Mouse (Mus musculus): Measurements from ENCODE around the gene Map3k7cl. TPM values are rescaled to one million over a fixed set of nuclear protein-coding genes. Genes with fewer than 3 reads are reported as not detected.

Gene Map3k7cl
- polyA plus RNA-seq, 1 experiment from 2014 or later: 0.10 TPM

- ATAC-seq (replicated peaks): no peak
- no peaks in the 10 kb centered on the region for H3K9me3 ChIP-seq
- 82% methylated on average over 17 of the region's 17 CpGs for WGBS
- H3K4me3 ChIP-seq: no peak overlapping the region
- no peak overlapping the region for H3K9ac ChIP-seq
- H3K4me2 ChIP-seq: no peak overlapping the region
- 0 out of 2 replicates have a peak, but pooled peaks cover under 1% of the 10 kb centered on the region for H3K4me1 ChIP-seq
- H3K27ac ChIP-seq: no peak overlapping the region
- H3K27me3 ChIP-seq (replicated peaks): no peaks in the 10 kb centered on the region
- no peaks in the 10 kb centered on the region for H3K36me3 ChIP-seq (replicated peaks)
Observed at GRCm38 (mm10) chr16:87602717-87603526, 49.8 kb downstream of the Map3k7cl start.

GRCm38 (mm10) chr16:87604002-87604401, 50.9 kb downstream of the Map3k7cl start:
- Histone ChIP-seq H3K36me3 (replicated peaks) (no peaks in the 10 kb centered on the region), H3K27ac (no peak overlapping the region), H3K27me3 (replicated peaks) (no peaks in the 10 kb centered on the region), H3K4me1 (no peaks in the 10 kb centered on the region), H3K9ac (no peak overlapping the region), H3K4me3 (no peak overlapping the region), H3K9me3 (no peaks in the 10 kb centered on the region), H3K4me2 (no peak overlapping the region)
- WGBS: 85% methylated on average over 9 of the region's 9 CpGs
- ATAC-seq (replicated peaks): no peak

GRCm38 (mm10) chr16:87604883-87605282, 51.8 kb downstream of the Map3k7cl start:
- Histone ChIP-seq H3K4me3 (no peak overlapping the region), H3K9me3 (no peaks in the 10 kb centered on the region), H3K27me3 (replicated peaks) (no peaks in the 10 kb centered on the region), H3K9ac (no peak overlapping the region), H3K4me2 (no peak overlapping the region), H3K4me1 (no peaks in the 10 kb centered on the region), H3K36me3 (replicated peaks) (no peaks in the 10 kb centered on the region), H3K27ac (no peak overlapping the region)
- WGBS: 89% methylated on average over 2 of the region's 2 CpGs
- no peak for ATAC-seq (replicated peaks)

- Histone ChIP-seq H3K9me3 (no peaks in the 10 kb centered on the region), H3K27me3 (replicated peaks) (no peaks in the 10 kb centered on the region), H3K4me1 (no peaks in the 10 kb centered on the region), H3K9ac (no peak overlapping the region), H3K4me3 (no peak overlapping the region), H3K36me3 (replicated peaks) (no peaks in the 10 kb centered on the region), H3K4me2 (no peak overlapping the region), H3K27ac (no peak overlapping the region)
- 73% methylated on average over 1 of the region's 1 CpGs for WGBS
- no peak for ATAC-seq (replicated peaks)
Observed at GRCm38 (mm10) chr16:87607383-87607782, 54.3 kb downstream of the Map3k7cl start.

GRCm38 (mm10) chr16:87607959-87608358, 54.8 kb downstream of the Map3k7cl start:
- Histone ChIP-seq H3K27ac (no peak overlapping the region), H3K27me3 (replicated peaks) (no peaks in the 10 kb centered on the region), H3K4me1 (no peaks in the 10 kb centered on the region), H3K36me3 (replicated peaks) (no peaks in the 10 kb centered on the region), H3K9me3 (no peaks in the 10 kb centered on the region), H3K4me2 (no peak overlapping the region), H3K4me3 (no peak overlapping the region), H3K9ac (no peak overlapping the region)
- 89% methylated on average over 6 of the region's 6 CpGs for WGBS
- no peak for ATAC-seq (replicated peaks)

- Histone ChIP-seq H3K9me3 (no peaks in the 10 kb centered on the region), H3K4me3 (no peak overlapping the region), H3K27ac (no peak overlapping the region), H3K36me3 (replicated peaks) (no peaks in the 10 kb centered on the region), H3K9ac (no peak overlapping the region), H3K4me2 (no peak overlapping the region), H3K4me1 (no peaks in the 10 kb centered on the region), H3K27me3 (replicated peaks) (no peaks in the 10 kb centered on the region)
- no peak for ATAC-seq (replicated peaks)
- WGBS: 92% methylated on average over 5 of the region's 5 CpGs
Observed at GRCm38 (mm10) chr16:87610142-87610541, 57.0 kb downstream of the Map3k7cl start.

GRCm38 (mm10) chr16:87610556-87611295, 57.6 kb downstream of the Map3k7cl start:
- Histone ChIP-seq H3K27me3 (replicated peaks) (no peaks in the 10 kb centered on the region), H3K36me3 (replicated peaks) (no peaks in the 10 kb centered on the region), H3K4me2 (no peak overlapping the region), H3K27ac (no peak overlapping the region), H3K9ac (no peak overlapping the region), H3K4me1 (no peaks in the 10 kb centered on the region), H3K4me3 (no peak overlapping the region), H3K9me3 (no peaks in the 10 kb centered on the region)
- ATAC-seq (replicated peaks): no peak
- 89% methylated on average over 21 of the region's 21 CpGs for WGBS

GRCm38 (mm10) chr16:87611420-87611819, 58.3 kb downstream of the Map3k7cl start:
- no peak overlapping the region for H3K27ac ChIP-seq
- no peaks in the 10 kb centered on the region for H3K36me3 ChIP-seq (replicated peaks)
- WGBS: 89% methylated on average over 14 of the region's 14 CpGs
- ATAC-seq (replicated peaks): no peak
- H3K9me3 ChIP-seq: no peaks in the 10 kb centered on the region
- no peak overlapping the region for H3K4me3 ChIP-seq
- no peaks in the 10 kb centered on the region for H3K4me1 ChIP-seq
- no peak overlapping the region for H3K4me2 ChIP-seq
- no peak overlapping the region for H3K9ac ChIP-seq
- H3K27me3 ChIP-seq (replicated peaks): no peaks in the 10 kb centered on the region

- ATAC-seq (replicated peaks): no peak
- Histone ChIP-seq H3K36me3 (replicated peaks) (no peaks in the 10 kb centered on the region), H3K4me3 (no peak overlapping the region), H3K9ac (no peak overlapping the region), H3K9me3 (no peaks in the 10 kb centered on the region), H3K4me1 (no peaks in the 10 kb centered on the region), H3K4me2 (no peak overlapping the region), H3K27ac (no peak overlapping the region), H3K27me3 (replicated peaks) (no peaks in the 10 kb centered on the region)
- WGBS: 87% methylated on average over 15 of the region's 15 CpGs
Observed at GRCm38 (mm10) chr16:87612218-87612838, 59.2 kb downstream of the Map3k7cl start.

GRCm38 (mm10) chr16:87617377-87617776, 64.2 kb downstream of the Map3k7cl start:
- WGBS: 88% methylated on average over 6 of the region's 6 CpGs

GRCm38 (mm10) chr16:87621246-87621645, 68.1 kb downstream of the Map3k7cl start:
- Histone ChIP-seq H3K4me1 (no peaks in the 10 kb centered on the region), H3K4me3 (no peak overlapping the region), H3K4me2 (no peak overlapping the region), H3K9ac (no peak overlapping the region), H3K27me3 (replicated peaks) (no peaks in the 10 kb centered on the region), H3K27ac (no peak overlapping the region), H3K9me3 (no peaks in the 10 kb centered on the region), H3K36me3 (replicated peaks) (no peaks in the 10 kb centered on the region)
- 80% methylated on average over 3 of the region's 3 CpGs for WGBS
- no peak for ATAC-seq (replicated peaks)

More at GRCm38 (mm10) chr16:87617377-87617776, 64.2 kb downstream of the Map3k7cl start:
- Histone ChIP-seq H3K36me3 (replicated peaks) (no peaks in the 10 kb centered on the region), H3K4me2 (no peak overlapping the region), H3K4me1 (no peaks in the 10 kb centered on the region), H3K27me3 (replicated peaks) (no peaks in the 10 kb centered on the region), H3K27ac (no peak overlapping the region), H3K9me3 (no peaks in the 10 kb centered on the region), H3K4me3 (no peak overlapping the region), H3K9ac (no peak overlapping the region)
- ATAC-seq (replicated peaks): no peak

GRCm38 (mm10) chr16:87623881-87624280, 70.8 kb downstream of the Map3k7cl start:
- Histone ChIP-seq H3K4me1 (no peaks in the 10 kb centered on the region), H3K27ac (no peak overlapping the region), H3K27me3 (replicated peaks) (no peaks in the 10 kb centered on the region), H3K4me2 (no peak overlapping the region), H3K4me3 (no peak overlapping the region), H3K9me3 (0 out of 2 replicates have a peak, but pooled peaks cover 5% of the 10 kb centered on the region), H3K36me3 (replicated peaks) (no peaks in the 10 kb centered on the region), H3K9ac (no peak overlapping the region)
- no peak for ATAC-seq (replicated peaks)
- 89% methylated on average over 5 of the region's 5 CpGs for WGBS
